10 mouse cellular contexts compared by ENCODE assay signal in genomic region chr4:137910382-137911009, GRCm38 (mm10). TPM values are rescaled to one million over a fixed set of nuclear protein-coding genes. Genes with fewer than 3 reads are reported as not detected.
DNase-seq lines count a peak whose midpoint lies in the region; ATAC-seq and TF ChIP-seq lines count a peak whose summit lies in the region.
"Had no signal": no experiment of that assay in that cellular context is flagged by ENCODE, and none has a peak within 500 bp of the region (broad histone marks: within the 10 kb centered on the region; RNA-seq: fewer than 3 reads in every experiment).

No protein-coding gene starts in this region.

- H3K36me3 ChIP-seq in hindbrain, postnatal 0 days (ENCODE audit: insufficient read depth, low read length): no peaks in the 10 kb centered on the region
- no peaks in the 10 kb centered on the region for H3K36me3 ChIP-seq in hindbrain, embryonic 13.5 days
- H3K36me3 ChIP-seq in liver, embryonic 13.5 days: no peaks in the 10 kb centered on the region

- no peak overlapping the region for H3K27ac ChIP-seq in hindbrain, postnatal 0 days
- no peak overlapping the region for H3K27ac ChIP-seq in hindbrain, embryonic 13.5 days
- H3K27ac ChIP-seq in liver, embryonic 13.5 days: no peak overlapping the region
- H3K27ac ChIP-seq: embryonic facial prominence, embryonic 13.5 days had no signal

- no peak overlapping the region for H3K4me2 ChIP-seq in hindbrain, postnatal 0 days (ENCODE audit: low read depth, low read length)
- no peak overlapping the region for H3K4me2 ChIP-seq in hindbrain, embryonic 13.5 days
- H3K4me2 ChIP-seq in liver, embryonic 13.5 days: no peak overlapping the region
- H3K4me2 ChIP-seq: embryonic facial prominence, embryonic 13.5 days had no signal

- H3K9me3 ChIP-seq in hindbrain, postnatal 0 days (ENCODE audit: low read length): no peaks in the 10 kb centered on the region
- no peaks in the 10 kb centered on the region for H3K9me3 ChIP-seq in hindbrain, embryonic 13.5 days
- H3K9me3 ChIP-seq in liver, embryonic 13.5 days (replicated peaks): no peaks in the 10 kb centered on the region
- H3K9me3 ChIP-seq: embryonic facial prominence, embryonic 13.5 days; megakaryocyte, embryonic 14.5 days had no signal

- DNase-seq in hindbrain, postnatal 0 days (ENCODE audit: low spot score): peak; percentile 46
- peak; percentile 18 for DNase-seq in B cell, adult 2 months
- DNase-seq in ES-CJ7 (ENCODE audit: low read depth, low spot score): peak; percentile 85
- DNase-seq in liver, embryonic 13.5 days: peak; percentile 27
- DNase-seq in urinary bladder, postnatal 14 days (ENCODE audit: low spot score): no peak
- no peak for DNase-seq in layer of hippocampus, postnatal 25 days (ENCODE audit: extremely low spot score in 1 of 2, low spot score in 1 of 2)
- DNase-seq: thymus, postnatal 36 days had no signal

- H3K27me3 ChIP-seq in hindbrain, postnatal 0 days (ENCODE audit: insufficient read depth, low read length): no peaks in the 10 kb centered on the region
- peaks cover 8% of the 10 kb centered on the region; the same call in 1 of the 2 replicates for H3K27me3 ChIP-seq in hindbrain, embryonic 13.5 days
- H3K27me3 ChIP-seq in liver, embryonic 13.5 days: peaks cover 5% of the 10 kb centered on the region; the same call in 1 of the 2 replicates
- H3K27me3 ChIP-seq: embryonic facial prominence, embryonic 13.5 days had no signal

- H3K4me1 ChIP-seq in hindbrain, postnatal 0 days (ENCODE audit: insufficient read depth, low read length): peaks cover 11% of the 10 kb centered on the region
- H3K4me1 ChIP-seq in hindbrain, embryonic 13.5 days (replicated peaks): peaks cover 31% of the 10 kb centered on the region
- peaks cover 34% of the 10 kb centered on the region for H3K4me1 ChIP-seq in liver, embryonic 13.5 days (replicated peaks)

- TF ChIP-seq CTCF in hindbrain, postnatal 0 days (IDR thresholded peaks at IDR 0.05; ENCODE audit: low read depth): peak; percentile 61

- ATAC-seq in hindbrain, postnatal 0 days: no peak
- ATAC-seq in hindbrain, embryonic 13.5 days (ENCODE audit: low FRiP score): no peak
- no peak for ATAC-seq in liver, embryonic 13.5 days (ENCODE audit: low read depth)

- H3K4me3 ChIP-seq in hindbrain, postnatal 0 days (ENCODE audit: low read length): no peak overlapping the region
- no peak overlapping the region for H3K4me3 ChIP-seq in hindbrain, embryonic 13.5 days
- H3K4me3 ChIP-seq in liver, embryonic 13.5 days (replicated peaks): no peak overlapping the region
- H3K4me3 ChIP-seq: embryonic facial prominence, embryonic 13.5 days; megakaryocyte, embryonic 14.5 days had no signal

- WGBS in hindbrain, postnatal 0 days: 94% methylated on average over 5 of the region's 5 CpGs
- WGBS in hindbrain, embryonic 13.5 days: 96% methylated on average over 5 of the region's 5 CpGs
- 72% methylated on average over 5 of the region's 5 CpGs for WGBS in liver, embryonic 13.5 days (ENCODE audit: insufficient replicate concordance)

- H3K9ac ChIP-seq in hindbrain, postnatal 0 days (replicated peaks; ENCODE audit: low read length): no peak overlapping the region
- no peak overlapping the region for H3K9ac ChIP-seq in hindbrain, embryonic 13.5 days
- no peak overlapping the region for H3K9ac ChIP-seq in liver, embryonic 13.5 days
- H3K9ac ChIP-seq: embryonic facial prominence, embryonic 13.5 days had no signal

RNA-seq across cellular contexts. Expression of gene Ece1, which starts 48.5 kb away (rescaled TPM):
- 40.0 and 43.8 TPM in 2 replicates for total RNA-seq in hindbrain, postnatal 0 days (2014; rRNA removed)
- polyA plus RNA-seq in hindbrain, postnatal 0 days (2015; fragmentation: Nextera tagmentation; extraction: Ambion mirVana): 23.0 and 23.4 TPM in 2 replicates
- 20.2 and 22.8 TPM in 2 replicates for polyA plus RNA-seq in hindbrain, embryonic 13.5 days (2015; fragmentation: Nextera tagmentation; extraction: Ambion mirVana)
- 12.3 and 14.2 TPM in 2 replicates for polyA plus RNA-seq in liver, embryonic 13.5 days (2015; fragmentation: Nextera tagmentation; extraction: Ambion mirVana)
- total RNA-seq in layer of hippocampus, postnatal 25 days (2021): 10 to 100 TPM; 50.3 to 52.3 TPM

Comparison
In these comparisons a context has a peak if more than half of its experiments do, and no peak if none do; other contexts are left out.
1. DNase-seq: peak in hindbrain, postnatal 0 days (single experiment), B cell, adult 2 months (2 of 2), ES-CJ7 (single experiment) and liver, embryonic 13.5 days (single experiment); none in urinary bladder, postnatal 14 days (single experiment) and layer of hippocampus, postnatal 25 days (0 of 2).